Mouse (Mus musculus) layer of hippocampus, adult 2 months (tissue): Measurements from ENCODE around the gene Tcf7. TPM values are rescaled to one million over a fixed set of nuclear protein-coding genes. Genes with fewer than 3 reads are reported as not detected.

ENCODE experiments used
- DNase-seq, 2 experiments: peaks; one replicate each; pipeline ENCODE4 v3.0.0; 2022; ENCODE audit warnings: low spot score in 2 of 2
- H3K27ac ChIP-seq: fragments of 200-600 bp; 2 replicates; pipeline ENCODE4 v1.8.1; 2022
- H3K4me3 ChIP-seq: fragments of 200-600 bp; 2 replicates; pipeline ENCODE4 v1.8.1; 2022; ENCODE audit warnings: mild to moderate bottlenecking
- CTCF ChIP-seq: fragments of 200-600 bp; conservative IDR thresholded peaks from 2 replicates; pipeline ENCODE4 v1.8.1; 2022; ENCODE audit warnings: antibody characterized with exemption, mild to moderate bottlenecking, moderate library complexity
- total RNA-seq, 2 experiments: library from RNA; stranded (reverse); gene quantifications; 2 replicates each; pipeline ENCODE4 v1.2.3; 2021

Gene Tcf7
- total RNA-seq, 2 experiments from 2014 or later: 2.9 TPM

GRCm38 (mm10) chr11:52302668-52303067, 19.9 kb upstream of the Tcf7 start:
- TF ChIP-seq CTCF: no peak
- H3K4me3 ChIP-seq: no peak overlapping the region
- H3K27ac ChIP-seq: no peak overlapping the region
- no peak for DNase-seq

- H3K27ac ChIP-seq: no peak overlapping the region
- no peak for TF ChIP-seq CTCF
- no peak overlapping the region for H3K4me3 ChIP-seq
- no peak for DNase-seq
Measured at GRCm38 (mm10) chr11:52299687-52300086, 16.9 kb upstream of the Tcf7 start.

- Histone ChIP-seq H3K4me3 (no peak overlapping the region), H3K27ac (no peak overlapping the region)
- TF ChIP-seq CTCF: no peak
- DNase-seq: no peak
Measured at GRCm38 (mm10) chr11:52298955-52299354, 16.1 kb upstream of the Tcf7 start.

DNA sequence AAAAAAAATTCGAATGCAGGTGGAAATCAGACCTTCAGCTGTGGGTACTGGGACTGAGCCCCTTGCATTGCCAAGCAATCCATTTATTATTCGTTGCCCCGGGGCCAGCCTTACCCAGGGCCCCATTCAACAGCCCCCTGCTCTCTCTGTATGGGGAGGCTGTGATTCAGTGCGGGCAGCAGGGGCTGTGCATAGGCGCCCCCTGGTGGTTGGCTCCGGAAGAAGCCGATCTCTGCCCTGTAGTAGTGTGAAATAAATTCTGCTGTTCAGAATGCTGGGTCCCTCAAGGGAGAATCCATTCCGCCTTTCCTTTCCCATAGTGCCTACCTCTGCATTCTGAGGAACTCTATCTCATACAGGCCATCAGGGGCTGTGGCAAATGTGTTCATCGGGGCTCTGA, 14.5 kb upstream of the Tcf7 start:
- Histone ChIP-seq H3K27ac (no peak overlapping the region), H3K4me3 (no peak overlapping the region)
- TF ChIP-seq CTCF: peak; percentile 97
- peak; percentile 65 to 88 for DNase-seq

DNA sequence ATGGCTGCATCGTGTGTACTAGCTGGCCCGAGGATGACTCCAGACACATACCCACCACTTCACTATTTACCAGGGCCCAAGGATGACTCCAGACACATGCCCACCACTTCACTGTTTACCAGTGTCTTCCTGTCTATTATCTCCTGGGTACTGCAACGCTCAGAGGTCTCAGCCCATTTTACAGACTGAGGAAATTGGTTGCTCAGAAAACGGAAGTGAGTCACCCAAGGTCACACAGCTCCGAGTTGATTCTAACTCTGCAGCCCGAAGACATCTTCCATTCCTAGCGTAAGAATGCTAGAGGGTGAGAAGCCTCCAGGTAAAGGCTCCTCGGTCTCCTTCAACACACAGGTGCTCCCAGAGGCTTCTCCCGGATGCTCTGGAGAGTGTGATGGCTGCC, 11.3 kb upstream of the Tcf7 start:
- no peak overlapping the region for H3K4me3 ChIP-seq
- no peak for TF ChIP-seq CTCF
- no peak for DNase-seq

DNA sequence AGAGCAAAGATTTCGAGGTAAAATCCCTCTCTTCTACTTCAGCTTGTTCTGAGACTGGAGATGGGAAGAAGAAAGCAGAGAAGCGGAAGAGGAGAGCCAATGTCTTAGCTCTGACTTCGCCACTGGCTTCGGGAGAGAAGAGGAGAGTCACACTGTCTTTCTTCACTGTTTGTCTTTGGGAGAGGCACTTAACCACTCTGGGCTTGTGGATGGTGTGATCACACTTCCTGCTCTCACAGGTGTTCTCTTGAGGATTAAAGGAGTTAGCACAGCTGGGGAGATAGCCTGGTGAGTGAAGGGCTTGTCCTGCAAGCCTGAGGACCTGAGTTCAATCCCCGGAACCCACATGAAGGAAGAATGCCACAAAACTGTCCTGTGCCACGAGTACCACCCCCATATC, 10.1 kb upstream of the Tcf7 start:
- TF ChIP-seq CTCF: no peak
- DNase-seq: no peak

More for the DNA sequence above, 11.3 kb upstream of the Tcf7 start:
- H3K27ac ChIP-seq: no peak overlapping the region

DNA sequence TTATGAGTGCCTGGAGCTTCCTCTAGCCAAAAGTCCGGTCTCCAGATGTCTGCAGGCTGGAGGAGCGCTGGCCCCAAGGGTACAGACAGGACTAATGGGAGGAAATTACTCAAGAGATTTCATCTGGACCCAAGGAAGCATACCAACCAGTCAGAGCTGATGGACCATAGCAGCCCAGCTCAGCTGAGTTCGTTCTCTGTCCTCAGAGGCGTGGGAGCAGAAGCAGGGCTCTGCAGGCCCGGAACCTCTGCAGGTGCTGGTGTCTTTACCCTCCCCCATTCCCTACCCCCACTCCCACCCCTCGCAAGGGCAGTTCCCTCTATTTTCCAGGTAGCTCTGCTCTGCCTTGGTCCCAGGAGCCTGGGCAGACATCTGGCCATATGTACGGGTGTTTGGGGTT, 9.5 kb upstream of the Tcf7 start:
- Histone ChIP-seq H3K27ac (no peak overlapping the region), H3K4me3 (no peak overlapping the region)
- DNase-seq: no peak
- TF ChIP-seq CTCF: no peak

More for the DNA sequence above, 10.1 kb upstream of the Tcf7 start:
- H3K27ac ChIP-seq: no peak overlapping the region
- no peak overlapping the region for H3K4me3 ChIP-seq

GRCm38 (mm10) chr11:52286958-52287305, 4.1 kb upstream of the Tcf7 start:
- H3K4me3 ChIP-seq: no peak overlapping the region
- DNase-seq: no peak
- TF ChIP-seq CTCF: no peak
- no peak overlapping the region for H3K27ac ChIP-seq

GRCm38 (mm10) chr11:52286301-52286957, 3.6 kb upstream of the Tcf7 start:
- no peak overlapping the region for H3K4me3 ChIP-seq
- no peak for DNase-seq
- TF ChIP-seq CTCF: no peak
- no peak overlapping the region for H3K27ac ChIP-seq

DNA sequence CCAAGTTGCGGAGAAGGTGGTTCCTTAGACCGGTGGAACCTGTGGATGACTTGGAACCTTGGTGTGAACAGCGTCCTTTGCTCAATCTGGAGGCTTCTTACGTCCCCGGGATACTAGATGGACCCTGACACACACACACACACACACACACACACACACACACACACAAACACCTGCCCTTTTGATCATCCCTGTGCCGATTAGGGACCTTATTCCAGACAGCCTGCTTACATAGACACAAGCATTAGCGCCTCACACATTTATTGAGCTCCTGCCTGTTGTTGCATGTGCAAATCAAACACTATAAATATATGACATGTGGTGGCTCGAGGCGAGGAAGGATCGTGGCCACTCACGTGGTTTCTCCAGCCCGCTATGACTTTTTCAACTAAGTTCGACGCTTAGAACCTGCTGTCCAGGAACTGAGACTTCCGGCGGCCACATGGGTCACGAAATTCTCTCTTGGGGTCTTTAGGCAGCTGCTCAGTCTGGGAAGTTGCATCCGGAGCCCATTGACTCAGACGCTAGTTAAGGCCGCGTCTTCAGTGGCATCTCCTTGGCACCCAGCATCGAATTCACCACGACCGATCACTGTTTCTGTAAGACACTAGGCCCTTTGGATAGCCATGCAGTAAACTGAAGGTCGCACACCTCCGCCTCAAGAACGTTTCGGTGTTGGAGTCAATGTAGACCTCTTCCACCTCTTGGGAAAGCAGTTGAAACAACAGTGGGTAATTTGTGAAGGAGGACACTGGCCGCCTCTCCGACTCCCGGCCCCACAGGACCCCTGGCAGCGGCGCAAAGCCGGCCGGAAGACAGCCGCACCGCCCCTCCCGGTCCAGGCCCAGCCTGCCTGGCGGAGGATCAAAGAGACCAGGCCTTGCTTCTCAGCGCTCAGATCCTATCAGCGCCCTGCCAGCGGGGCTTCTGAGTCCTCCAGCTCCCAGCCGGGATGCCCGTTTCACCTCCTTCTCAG, 1.1 kb upstream of the Tcf7 start:
- no peak for TF ChIP-seq CTCF
- H3K4me3 ChIP-seq: peak overlapping the region; percentile 66
- DNase-seq: no peak
- H3K27ac ChIP-seq: peak overlapping the region; percentile 74

DNA sequence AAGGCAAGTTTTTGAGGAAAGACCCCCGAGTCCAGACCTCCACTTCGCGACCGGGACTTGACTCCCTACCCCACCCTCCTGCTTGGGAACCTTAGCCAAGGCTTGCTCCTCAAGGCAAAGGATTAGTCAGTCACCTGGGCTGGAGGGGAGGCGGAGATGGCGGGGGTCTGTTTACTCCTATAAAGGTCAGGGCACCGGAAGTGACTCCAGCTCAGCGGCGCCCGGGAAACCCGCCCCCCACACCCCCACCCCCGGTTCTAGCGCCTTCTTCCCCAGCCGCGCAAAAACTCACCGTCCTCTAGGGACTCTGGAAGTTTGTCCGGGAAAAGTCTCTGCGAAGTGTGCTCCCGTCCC, 417 bp downstream of the Tcf7 start:
- H3K27ac ChIP-seq: peak overlapping the region; percentile 51; the same call in 1 of the 2 replicates
- TF ChIP-seq CTCF: no peak
- DNase-seq: no peak
- H3K4me3 ChIP-seq: peak overlapping the region; percentile 66

- Histone ChIP-seq H3K27ac (no peak overlapping the region; the same call in 1 of the 2 replicates), H3K4me3 (peak overlapping the region; percentile 66; the same call in 1 of the 2 replicates)
- no peak for DNase-seq
- TF ChIP-seq CTCF: no peak
Measured at GRCm38 (mm10) chr11:52281568-52282328, 1.1 kb downstream of the Tcf7 start.
